Mouse (Mus musculus) left cerebral cortex, adult 18-20 months (tissue): ENCODE results near the gene Amh. TPM values are rescaled to one million over a fixed set of nuclear protein-coding genes. Genes with fewer than 3 reads are reported as not detected.
"Not testable (repeated sequence)": the region's sequence is repeated elsewhere in the genome, so short reads cannot be mapped to it uniquely, and the experiment has no call there.

Experiments used
- DNase-seq, 2 experiments: peaks; one replicate each; pipeline ENCODE4 v3.0.0; 2021 to 2022; ENCODE audit warnings: low spot score in 2 of 2, mixed read lengths in 1 of 2
- total RNA-seq, 2 experiments: library from RNA; stranded (reverse); gene quantifications; 2 replicates each; pipeline ENCODE4 v1.2.3; 2021

Gene Amh
- total RNA-seq, 2 experiments from 2014 or later, result 2.4 to 2.9 TPM

DNA sequence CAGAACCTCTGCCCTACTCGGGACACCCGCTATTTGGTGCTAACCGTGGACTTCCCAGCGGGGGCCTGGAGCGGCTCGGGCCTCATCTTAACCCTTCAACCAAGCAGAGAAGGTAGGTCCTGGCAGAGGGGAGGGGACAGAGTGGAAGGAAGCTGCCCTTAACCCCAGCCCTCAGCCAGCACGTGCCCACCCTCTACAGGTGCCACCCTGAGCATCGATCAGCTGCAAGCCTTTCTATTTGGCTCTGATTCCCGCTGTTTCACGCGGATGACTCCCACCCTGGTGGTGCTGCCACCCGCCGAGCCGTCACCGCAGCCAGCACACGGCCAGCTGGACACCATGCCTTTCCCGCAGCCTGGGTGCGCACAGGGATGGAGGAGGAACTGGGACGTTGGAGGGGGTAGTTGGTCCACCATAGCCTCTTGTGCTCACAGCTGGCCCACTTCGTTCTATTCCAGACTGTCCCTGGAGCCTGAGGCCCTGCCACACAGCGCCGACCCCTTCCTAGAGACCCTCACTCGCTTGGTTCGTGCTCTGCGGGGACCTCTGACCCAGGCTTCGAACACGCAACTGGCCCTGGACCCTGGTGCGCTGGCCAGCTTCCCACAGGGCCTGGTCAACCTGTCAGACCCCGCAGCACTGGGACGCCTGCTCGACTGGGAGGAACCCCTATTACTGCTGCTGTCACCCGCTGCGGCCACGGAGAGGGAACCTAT is 1.5 kb downstream of the Amh start:
- DNase-seq, result no peak

DNA sequence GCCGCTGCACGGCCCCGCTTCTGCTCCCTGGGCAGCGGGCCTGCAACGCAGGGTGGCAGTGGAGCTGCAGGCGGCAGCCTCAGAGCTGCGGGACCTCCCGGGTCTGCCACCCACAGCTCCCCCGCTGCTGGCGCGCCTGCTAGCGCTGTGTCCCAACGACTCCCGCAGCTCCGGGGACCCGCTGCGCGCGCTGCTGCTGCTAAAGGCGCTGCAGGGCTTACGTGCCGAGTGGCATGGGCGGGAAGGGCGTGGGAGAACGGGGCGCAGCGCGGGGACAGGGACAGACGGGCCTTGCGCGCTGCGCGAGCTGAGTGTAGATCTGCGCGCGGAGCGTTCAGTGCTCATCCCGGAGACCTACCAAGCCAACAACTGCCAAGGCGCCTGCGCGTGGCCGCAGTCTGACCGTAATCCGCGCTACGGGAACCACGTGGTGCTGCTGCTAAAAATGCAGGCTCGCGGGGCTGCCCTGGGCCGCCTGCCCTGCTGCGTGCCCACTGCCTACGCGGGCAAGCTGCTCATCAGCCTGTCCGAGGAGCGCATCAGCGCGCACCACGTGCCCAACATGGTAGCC is 2.1 kb downstream of the Amh start:
- peak; percentile 83 to 91 for DNase-seq

DNA sequence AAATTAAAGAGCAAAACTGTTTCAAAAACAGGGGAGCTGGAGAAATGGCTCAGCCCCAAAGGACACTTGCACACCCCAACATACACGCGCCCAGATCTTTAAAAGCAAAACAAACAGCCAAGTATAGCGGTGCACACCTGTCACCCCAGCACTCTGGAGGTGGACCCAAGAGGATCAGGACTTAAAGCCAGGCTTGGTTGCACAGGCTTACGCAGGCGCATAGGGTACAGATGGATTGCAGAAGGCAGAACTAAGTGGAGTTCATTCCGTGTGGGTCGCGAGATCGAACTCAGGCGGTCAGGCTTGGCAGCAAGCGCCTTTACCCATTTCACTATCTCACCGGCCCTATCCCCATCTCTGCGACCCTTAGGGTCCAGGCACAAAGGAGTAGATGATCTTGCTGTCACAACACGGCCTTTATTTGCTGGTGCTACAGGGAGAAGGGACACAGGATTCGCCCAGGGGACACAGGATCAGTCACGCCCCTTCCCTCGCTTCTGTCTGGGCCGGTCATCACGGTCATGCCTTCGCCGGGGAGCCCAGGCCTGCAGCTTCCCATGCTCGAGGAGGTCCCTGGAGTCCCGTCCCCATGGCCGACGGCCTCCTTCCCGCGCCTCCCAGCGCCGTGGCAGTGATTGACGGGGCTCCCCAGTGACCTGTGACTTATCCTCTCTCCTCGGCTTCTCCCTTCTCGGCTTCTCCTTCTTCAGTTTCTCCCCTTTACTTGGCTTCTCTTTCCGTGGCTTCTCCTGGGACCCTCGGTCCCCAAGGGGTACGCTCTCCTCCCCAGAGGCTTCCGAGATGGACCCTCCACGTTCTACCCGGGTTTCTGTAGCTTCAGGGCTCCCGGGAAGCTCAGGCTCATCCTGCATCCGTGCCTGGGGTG is 3.3 kb downstream of the Amh start:
- no peak for DNase-seq

DNA sequence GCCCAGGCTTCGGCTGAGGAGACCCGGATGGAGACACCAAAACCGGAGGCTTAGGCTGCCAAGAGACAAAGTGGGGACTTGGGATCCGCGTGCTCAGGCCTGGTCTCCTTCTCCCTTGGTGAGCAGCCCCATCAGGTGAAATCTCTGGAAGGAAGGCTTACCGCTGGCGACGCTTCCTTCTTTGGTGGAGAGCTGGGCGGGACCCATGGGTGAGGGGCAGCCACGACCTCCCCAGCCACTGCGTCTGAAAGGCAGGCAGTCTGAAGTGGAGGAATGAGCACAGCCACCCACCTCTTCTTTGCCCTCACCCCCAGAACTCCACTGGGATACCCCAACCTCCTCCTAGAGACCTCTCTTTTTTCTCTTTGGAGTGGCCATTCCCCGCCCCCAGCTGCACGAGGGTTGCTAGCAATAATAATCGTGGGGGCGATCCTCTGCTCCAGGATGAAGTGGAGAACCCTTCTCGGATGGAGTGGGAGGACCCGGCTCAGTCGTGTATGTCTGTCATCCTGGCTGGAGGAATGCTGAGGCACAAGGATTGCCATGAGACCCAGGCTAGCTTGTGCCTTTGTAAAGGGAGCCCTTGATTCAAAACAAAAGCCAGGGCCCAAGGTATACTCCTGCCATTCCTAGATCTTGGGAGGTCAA is 4.1 kb downstream of the Amh start:
- peak; percentile 31 to 55 for DNase-seq

DNA sequence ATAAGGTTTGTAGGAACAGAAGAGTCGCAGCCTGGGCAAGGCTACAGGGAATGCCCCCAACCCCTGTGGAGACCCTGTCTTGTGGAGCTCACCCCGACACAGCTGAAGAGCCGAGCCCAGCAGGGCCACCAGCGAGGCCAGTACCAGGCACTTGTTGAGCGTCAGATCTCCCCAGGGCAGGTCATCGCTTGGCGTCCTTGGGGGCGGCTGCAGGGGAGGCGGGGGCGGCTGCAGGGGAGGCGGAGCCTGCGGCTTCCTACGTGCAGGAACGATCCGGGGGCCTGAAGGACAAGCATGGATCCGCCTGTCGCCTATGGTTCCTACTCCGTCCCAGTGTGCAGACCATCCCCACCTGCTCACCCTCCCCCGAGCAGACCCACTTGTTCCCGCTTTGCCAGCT is 5.0 kb downstream of the Amh start:
- DNase-seq, result no peak

DNA sequence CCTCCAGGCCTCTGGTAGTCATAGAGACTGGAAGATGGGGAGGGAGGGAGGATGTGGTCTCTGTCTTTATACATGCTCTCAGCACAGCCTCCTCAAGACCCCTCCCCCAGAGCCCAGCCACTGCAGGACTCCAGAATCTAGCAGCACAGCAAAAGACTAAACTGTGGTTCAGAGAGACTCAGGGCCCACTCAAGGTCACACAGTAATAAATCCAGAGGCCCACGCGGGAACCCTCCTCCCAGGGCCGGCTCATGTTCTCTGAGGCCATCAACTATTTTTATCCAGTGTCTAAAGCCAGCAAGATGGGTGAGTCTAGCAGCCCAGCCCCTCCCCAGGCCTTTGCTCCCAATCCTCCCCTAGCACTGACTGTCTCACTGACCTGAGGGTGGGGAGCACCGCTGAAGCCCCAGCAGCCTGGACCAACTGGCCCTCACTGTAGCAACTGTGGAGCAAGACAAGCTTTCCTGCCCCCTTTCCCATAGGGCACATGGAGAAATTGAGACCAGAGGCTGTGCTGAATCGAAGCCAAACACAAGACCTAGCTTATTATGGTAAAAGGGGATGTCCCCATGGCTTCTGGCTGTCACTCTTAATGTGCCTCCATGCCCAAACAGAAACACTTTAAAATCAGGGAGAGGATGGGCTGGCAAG is 7.5 kb downstream of the Amh start:
- DNase-seq, result no peak

DNA sequence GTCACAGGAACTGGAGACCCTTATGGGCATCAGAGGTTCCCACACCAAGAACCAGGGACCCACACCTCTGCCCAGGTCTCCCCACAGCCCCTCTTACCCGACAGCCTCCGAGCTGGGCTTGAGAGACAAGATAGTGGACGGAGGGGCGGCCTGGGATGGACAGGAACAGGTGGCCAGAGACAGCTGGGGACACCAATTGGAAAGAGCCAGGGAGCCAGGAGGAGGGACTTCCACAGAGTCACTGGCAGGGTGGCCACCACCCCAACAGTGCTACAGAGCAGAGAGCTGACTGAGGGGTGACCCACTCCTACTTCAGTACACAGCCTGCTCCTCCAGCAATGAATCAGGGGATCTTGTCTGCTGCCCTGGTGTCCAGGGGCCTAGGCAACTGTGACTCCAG is 8.3 kb downstream of the Amh start, which contains the start of gene Jsrp1:
TSS of gene Jsrp1 (minus strand) at position 133 of the 400 bp plus-strand sequence.
- no peak for DNase-seq

DNA sequence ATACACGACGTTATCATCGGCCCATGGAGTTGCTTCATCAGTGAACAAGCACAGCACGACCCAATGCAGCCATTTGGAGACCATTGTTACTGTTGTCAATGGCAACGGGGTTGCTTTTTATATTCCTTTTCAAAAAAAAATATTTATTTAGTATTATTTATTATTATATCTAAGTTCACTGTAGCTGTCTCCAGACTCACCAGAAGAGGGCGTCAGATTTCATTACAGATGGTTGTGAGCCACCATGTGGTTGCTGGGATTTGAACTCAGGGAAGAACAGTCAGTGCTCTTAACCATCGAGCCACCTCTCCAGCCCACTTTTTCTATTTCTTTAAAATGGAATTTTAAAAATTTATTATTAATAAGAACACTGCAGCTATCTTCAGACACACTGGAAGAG is 9.8 kb downstream of the Amh start:
- DNase-seq, result no peak

DNA sequence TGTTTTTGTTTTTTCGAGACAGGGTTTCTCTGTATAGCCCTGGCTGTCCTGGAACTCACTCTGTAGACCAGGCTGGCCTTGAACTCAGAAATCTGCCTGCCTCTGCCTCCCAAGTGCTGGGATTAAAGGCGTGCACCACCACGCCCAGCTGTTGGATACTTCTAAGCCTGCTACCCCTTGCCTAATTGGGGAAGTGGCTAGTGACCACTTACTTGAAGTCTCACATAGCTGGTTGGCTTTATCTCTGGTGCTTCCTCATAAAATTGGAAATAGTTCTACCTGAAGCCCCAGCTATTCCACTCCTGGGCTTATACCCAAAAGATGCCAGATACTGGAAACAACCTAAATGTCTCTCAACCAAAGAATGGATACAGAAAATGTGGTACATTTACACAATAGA is 11.3 kb downstream of the Amh start:
- not testable (repeated sequence) for DNase-seq

DNA sequence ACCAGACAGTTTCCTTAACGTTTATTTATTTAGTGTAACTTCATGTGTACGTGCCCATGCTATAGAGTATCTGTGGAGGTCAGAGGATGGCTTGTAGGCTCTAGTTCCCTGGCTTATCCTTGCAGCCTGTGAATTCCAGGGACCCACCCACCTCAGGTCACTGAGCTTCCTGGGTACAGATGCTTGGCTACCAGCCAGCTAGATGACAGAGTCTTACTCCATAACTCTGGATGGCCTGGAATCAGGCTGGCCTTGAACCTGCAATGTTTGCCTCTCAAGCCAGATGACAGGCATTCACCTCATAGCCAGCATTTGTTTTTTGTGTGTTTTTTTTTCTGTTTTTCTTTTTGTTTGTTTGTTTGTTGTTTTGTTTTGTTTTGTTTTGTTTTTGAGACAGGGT is 12.1 kb downstream of the Amh start:
- DNase-seq, result no peak

DNA sequence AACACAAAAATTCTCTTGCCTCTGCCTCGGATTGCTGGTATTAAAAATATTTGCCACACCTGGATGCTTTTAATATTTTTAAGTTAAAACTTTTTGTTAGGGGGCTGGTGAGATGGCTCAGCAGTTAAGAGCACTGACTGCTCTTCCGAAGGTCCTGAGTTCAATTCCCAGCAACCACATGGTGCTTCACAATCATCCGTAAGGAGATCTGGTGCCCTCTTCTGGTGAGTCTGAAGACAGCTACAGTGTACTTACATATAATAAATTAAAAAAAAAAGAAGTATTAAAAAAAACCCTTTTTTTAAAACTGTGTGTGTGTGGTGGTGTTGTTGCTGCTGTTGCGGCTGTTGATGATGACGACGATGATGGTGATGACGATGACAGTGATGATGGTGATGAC is 12.9 kb downstream of the Amh start:
- not testable (repeated sequence) for DNase-seq

DNA sequence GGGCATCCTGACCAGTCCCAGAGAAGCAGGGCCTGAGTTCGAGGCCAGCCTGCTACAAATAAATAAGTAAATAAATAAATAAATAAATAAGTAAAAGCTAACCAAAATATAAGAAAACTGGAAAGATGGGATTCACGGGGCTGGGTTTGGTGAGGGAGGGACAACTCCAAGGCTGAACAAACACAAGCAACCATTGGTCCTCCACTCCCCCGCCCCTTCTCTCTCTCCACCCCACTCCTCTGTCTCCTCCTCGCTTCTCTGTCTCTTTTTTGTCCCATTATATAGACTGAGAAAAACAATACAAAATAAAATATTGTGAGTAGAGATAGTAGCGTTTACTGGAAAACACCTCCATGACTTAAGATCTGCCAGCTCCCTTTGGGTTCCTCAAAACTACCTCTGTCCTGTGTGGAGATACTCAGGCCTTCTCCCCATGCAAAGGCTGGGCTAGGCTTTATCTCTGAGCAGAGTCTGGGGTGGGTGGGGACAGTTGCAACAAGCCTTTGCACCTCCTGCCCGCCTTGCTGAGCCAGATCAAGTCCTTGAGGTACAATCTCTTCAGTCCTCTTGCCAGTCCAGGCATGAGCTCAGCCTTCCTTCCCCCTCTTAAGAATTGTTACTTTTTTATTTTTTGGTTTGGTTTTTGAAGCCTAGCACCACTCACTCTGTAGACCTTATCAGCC is 13.7 kb downstream of the Amh start:
- no peak for DNase-seq

DNA sequence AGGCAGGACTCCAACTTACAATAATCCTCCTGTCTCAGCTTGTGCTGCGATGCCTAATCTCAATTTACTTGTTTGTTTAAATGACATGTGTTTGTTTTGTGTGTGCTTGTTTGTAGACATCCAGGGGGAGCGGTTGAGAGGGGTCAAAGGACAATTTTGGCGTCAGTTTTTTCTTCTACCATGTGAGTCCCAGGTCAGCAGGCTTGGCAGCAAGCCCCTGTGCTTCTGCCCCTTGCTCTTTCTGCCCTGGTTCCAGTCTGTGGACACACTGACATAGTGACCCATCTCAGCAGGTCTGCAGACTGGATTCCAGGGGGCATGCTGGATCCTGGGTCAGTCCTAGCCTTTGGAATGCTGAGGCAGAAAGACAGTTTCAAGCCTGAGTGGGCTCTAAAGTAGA is 14.4 kb downstream of the Amh start:
- no peak for DNase-seq

DNA sequence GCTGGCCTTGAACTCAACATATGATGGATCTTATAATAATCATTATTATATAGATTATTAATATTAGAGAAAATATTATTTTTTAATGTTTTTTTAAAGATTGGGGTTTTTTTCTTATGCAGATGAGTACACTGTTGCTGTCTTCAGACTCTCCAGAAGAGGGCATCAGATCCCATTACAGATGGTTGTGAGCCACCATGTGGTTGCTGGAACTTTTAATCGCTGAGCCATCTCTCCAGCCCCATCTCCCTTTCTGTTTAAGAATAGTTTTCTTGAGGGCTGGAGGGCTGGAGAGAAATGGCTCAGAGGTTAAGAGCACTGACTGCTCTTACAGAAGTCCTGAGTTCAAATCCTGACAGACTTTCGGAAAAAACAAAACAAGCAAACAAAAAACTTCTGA is 16.9 kb downstream of the Amh start:
- no peak for DNase-seq

DNA sequence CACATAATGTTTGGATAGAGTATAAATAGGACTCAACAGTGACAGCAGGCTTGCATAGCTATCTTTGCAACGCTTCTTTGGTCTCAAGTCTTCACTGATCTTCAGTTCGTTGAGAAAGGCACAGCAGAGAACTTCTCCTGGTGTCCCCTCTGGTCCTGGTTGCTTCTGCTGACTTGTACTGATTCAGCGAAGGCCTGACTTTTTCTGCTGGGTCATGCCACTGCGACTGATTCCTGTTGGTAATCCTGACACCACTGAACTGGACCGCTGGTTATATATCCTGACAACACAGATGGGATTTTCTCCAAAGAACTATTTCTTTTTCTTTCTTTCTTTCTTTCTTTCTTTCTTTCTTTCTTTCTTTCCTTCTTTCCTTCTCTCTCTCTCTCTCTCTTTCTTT is 17.5 kb downstream of the Amh start:
- DNase-seq, result no peak

DNA sequence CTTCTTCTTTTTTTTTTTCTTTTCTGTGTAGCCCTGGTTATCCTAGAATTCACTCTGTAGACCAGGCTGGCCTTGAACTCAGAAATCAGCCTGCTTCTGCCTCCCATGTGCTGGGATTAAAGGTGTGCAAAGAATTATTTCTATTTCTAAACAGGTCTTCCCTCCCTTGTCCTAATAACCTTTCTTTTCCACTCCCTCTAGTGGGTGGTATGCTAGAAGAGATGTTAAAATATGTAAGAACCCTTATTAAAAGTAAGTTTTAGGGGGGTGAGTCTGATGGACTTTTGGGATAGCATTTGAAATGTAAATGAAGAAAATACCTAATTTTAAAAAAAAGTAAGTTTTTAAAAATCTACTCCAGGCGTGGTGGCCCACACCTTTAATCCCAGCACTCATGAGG is 18.3 kb downstream of the Amh start:
- DNase-seq, result no peak

DNA sequence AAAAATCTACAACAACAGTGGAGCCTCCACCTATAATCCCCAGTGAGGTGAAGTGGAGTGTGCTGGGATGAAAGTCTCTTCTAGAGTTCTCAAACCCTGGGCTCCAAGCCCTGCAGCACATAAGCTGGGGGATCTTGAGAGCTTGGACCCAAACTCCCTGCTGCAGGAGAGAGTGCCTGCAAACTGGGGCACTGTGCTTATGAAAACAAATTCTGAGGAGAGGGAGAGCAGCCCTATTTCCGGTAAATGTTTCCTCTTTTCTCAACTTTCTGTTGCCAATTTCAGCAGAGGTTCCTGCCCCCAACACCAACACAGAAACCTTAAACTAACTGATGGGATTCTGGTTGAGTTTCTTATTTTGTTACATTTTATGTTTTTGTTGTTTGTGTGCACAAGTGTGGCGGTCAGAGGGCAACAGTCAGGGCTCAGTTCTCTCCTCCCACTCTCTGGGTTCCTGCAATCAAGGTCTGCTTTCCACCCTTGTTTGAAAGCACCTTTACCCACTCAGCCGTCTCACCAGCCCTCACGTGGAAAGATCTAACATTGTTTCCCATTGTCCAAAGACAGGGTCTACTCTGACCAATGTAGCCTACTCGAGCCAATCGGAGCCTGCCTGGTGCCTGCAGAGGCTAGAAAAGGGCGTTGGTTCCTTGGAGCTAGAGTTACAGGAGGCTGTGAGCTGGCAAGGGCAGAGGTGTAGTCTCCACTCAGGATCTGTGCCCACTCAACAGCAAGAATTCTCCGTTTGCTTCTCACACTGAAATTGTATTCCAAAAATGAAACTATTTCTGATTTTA is 19.0 kb downstream of the Amh start:
- DNase-seq, result no peak

DNA sequence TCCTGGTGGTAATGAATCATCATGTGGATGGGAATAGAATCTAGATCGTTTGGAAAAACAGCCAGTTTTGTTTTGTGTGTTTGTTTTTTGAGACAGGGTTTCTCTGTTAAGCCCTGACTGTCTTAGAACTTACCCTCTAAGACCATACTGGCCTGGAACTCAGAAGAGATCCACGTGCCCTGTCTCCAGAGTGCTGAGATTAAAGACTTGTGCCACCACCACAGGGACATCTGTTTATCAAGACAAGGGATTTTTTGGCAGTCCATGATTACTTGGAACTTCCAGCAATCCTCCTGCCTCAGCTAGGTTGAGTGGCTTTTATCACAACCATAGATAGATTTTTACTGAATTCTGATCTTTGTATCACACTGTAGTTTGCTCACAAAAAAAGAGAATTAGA is 19.8 kb downstream of the Amh start:
- no peak for DNase-seq

DNA sequence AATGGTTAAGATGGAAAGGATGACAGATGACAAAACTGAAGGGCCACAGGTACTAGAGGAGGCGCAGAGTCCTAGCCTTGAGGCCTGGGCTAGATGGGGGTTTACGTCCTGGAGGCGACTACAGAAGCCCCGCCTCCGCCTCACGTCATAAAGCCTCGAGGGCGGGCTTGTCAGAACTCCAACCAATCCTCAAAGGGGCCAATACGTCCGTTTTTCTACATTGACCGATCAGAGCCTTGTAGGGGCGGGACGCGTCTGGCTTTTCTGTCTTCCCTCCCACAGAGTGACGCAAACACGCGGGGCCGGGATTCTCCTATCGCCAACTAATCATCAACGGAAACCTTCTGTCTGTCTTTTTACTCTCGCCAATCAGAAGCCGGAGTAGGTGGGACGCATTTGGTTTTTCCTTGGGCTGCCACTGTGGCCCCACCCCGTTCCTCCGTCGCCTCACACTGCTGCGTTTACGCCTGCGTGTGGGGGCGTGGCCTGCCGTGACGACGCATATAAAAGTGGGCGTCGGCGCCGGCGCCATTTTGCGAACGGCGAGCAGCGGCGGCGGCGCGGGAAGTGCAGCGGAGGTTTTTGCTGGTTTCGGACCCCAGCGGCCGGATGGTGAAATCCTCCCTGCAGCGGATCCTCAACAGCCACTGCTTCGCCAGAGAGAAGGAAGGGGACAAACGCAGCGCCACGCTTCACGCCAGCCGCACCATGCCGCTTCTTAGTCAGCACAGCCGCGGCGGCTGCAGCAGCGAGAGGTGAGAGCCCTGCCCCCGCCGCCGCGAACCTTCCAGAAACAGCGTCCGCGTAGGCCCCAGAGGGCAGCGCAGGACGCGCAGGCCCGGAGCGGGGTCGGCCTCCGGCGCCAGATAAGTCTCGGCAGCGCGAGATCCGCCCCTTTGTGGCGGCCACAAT is 21.4 kb downstream of the Amh start, which contains the start of gene Oaz1:
TSS of gene Oaz1 (plus strand) at position 506 of the 912 bp plus-strand sequence.
- DNase-seq, result peak; percentile 98 to 99
